Mouse (Mus musculus) embryo, embryonic 11.5 days (tissue): ENCODE measurements at regions not wholly inside any gene's neighbourhood (a gene's known extent, or its start where the extent isn't known, plus 50 kb on each side); places are given as distances from the start of the nearest gene placed in this dataset.

Experiments used
- DNase-seq: peaks from one replicate; pipeline ENCODE4 v3.0.0-alpha.2; 2012; ENCODE audit warnings: low read depth, low spot score

DNA sequence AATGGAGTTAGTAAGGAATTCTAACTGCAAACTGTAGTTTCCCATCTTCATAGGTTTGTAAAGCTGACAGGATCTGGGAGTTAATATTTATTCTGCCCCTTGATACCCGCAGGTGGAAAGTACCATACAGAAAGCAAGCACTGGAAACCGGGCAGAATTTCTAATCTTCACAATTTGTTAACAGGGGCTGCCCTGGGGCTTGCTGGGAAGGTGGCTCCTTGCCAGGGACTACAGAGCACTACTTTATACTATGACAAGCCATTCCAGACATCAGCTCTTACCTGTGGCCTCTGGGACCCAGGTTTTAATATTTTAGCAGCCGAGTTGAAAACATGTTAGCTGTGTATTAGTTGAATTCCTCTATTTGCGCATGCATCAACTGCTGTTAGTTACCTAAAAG is 135.1 kb upstream of the Zeb2 start:
- no peak for DNase-seq

DNA sequence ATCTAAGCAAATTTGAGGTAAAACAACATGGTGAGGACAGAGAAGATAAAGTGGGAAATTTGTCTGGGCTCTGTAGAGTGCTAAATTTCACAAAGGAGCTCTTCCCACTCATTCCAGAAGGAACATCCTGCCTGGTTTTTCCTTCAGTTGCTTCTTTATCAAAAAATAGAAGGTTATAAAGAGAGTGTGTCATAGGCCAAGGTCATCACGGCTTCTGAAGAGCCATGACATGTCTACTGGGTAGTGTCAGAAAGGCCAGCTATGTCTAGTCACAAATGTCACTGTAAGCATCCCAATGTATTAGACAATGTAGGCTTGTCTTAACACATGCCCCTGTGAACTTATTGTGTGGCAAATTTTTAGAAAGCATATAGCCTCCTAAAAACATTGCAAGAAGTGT is 132.5 kb upstream of the Zeb2 start:
- DNase-seq = no peak

- DNase-seq = no peak
These were observed 129.1 kb upstream of the Zeb2 start for GRCm38 (mm10) chr2:45246061-45246945.

GRCm38 (mm10) chr2:45245506-45245905 is 128.3 kb upstream of the Zeb2 start:
- DNase-seq = no peak

DNA sequence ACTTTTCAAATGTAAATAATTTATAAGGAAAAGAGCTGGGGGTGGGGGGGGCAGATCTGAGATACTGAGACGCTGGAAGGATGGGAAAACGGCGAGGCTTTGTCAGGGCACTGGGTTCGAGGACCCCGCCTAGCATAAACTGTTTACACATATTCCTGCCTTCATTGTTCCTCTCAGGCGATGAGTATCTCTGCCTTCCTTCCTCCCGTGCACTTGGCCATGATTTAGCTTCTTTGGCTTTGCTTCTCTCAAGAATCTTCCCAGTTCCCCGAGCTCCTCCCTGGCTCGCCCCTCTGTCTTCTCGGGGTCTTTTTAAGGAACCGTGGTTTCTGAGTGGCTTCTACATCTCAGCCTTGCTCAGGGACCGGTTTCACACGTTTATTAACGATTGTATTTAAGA is 127.3 kb upstream of the Zeb2 start:
- no peak for DNase-seq

GRCm38 (mm10) chr2:45239501-45240292 is 122.5 kb upstream of the Zeb2 start:
- DNase-seq = no peak

DNA sequence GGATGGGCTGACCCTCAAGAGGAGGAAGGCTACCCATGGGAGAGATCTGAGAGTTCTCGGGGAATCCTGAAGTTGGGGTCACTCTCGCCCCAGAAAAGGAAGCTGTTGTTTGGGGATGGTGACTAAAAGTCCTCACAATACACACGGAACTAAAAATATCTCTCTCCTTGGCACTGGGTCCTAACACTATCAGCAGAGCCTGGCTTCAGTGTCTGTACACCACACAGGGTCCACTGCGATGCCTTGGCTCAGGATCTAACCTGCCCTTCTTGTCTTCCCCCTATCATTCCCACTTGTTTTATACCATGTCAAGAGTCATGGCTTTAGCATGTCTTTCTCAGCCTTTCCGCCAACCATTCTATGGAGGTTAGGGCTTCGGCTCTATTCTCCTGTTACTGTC is 121.8 kb upstream of the Zeb2 start:
- DNase-seq = no peak

DNA sequence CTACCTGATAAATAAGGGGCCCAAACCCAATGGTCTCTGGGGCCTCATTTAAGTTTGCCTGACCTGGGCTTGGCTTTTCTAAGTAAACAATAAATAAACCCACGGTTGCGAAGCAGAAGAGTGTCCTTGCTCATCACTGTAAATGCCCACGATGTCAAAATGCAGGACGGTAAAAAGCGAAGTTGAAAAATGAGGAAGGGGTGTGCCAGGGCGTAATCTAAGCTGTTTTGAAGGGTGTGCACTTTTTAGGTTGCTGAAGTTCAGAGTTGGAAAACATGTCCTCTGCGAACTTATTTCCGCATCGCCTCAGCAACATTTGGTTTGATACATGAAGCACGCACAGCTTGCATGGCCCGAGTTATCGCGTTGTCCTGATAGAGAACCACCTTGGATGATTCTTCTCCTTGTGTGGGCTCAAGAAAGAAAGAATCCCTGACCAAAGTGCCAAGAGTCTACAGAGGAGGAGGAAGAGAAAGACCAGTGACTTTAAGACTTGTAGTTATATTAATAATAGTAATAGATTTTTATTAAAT is 119.0 kb upstream of the Zeb2 start:
- no peak for DNase-seq

GRCm38 (mm10) chr2:45234148-45234547 is 117.0 kb upstream of the Zeb2 start:
- DNase-seq = no peak

- no peak for DNase-seq
These were observed 113.4 kb upstream of the Zeb2 start for GRCm38 (mm10) chr2:45230351-45231209.

- no peak for DNase-seq
These were observed 112.3 kb upstream of the Zeb2 start for GRCm38 (mm10) chr2:45229501-45229900.

GRCm38 (mm10) chr2:45227276-45227944 is 110.2 kb upstream of the Zeb2 start:
- peak; percentile 53 for DNase-seq

DNA sequence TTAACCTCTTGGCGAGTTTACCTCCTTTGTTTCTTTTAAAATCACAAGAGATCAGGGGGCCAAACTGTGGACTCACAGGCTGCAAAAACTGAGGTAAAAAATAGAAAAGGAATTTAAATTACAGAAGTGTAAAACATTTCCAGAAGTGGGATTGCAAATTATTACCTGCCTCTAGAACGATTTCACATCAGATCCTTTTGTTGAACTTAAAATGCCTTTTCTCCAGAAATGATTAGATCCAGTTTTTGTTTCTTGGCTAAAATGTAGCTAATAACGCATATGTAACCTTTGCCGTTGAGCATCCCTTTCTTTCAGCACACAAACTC is 108.8 kb upstream of the Zeb2 start:
- no peak for DNase-seq

DNA sequence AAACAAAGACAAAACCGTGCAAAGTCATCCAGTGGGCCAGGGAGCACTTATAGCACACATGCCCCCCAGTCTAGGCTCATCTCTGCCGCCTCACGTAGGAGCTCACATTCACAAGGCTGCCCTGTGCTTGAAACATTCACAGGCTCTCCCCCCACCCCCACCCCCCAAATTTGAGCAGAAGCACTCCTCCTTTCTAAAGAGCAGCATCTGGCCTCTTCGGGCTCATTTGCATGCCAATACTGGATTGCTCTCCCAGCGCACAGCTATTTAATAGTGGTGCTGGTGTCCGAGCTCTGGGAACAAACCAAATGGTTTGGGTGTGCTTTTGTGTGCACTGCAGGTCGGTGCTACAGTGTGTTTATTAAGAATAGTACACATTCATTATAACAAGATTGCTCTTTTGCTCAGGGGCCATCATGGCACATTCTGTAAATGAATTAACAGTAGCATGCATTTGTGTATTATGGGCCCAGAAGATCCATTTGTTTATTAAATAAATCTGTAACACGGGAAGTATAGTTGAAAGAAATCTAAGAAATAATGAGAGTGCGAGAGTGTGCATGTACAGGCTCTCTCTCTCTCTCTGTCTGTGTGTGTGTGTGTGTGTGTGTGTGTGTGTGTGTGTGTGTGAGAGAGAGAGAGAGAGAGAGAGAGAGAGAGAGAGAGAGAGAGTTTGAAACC is 108.3 kb upstream of the Zeb2 start:
- peak; percentile 24 for DNase-seq

- DNase-seq = no peak
These were observed 105.0 kb upstream of the Zeb2 start for GRCm38 (mm10) chr2:45222213-45222612.

DNA sequence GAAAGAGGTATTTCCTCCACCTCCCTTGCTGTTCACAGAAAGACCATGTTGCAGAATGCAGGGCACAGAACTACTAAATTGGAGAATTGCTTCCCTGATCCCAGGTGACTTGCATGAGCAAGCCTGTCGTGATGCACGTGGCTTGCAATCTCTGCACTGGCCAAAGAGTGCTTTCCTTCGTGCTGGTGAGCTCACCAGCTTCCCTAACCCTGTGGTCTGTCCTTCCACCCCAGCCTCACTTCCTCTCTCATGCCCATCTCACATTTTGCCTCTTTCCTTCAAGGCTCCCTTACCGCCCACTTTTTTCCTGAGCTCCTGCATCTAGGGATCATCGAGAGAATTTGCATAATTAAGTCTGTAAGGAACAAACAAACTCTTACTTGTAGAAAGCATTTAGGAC is 102.7 kb upstream of the Zeb2 start:
- no peak for DNase-seq

- no peak for DNase-seq
These were observed 95.6 kb upstream of the Zeb2 start for GRCm38 (mm10) chr2:45212833-45213232.

GRCm38 (mm10) chr2:45208526-45208925 is 91.3 kb upstream of the Zeb2 start:
- no peak for DNase-seq

GRCm38 (mm10) chr2:45205756-45206155 is 88.6 kb upstream of the Zeb2 start:
- no peak for DNase-seq

GRCm38 (mm10) chr2:45205211-45205610 is 88.0 kb upstream of the Zeb2 start:
- no peak for DNase-seq
